Mouse (Mus musculus): ENCODE data around the gene 1700067K01Rik. TPM values are rescaled to one million over a fixed set of nuclear protein-coding genes. Genes with fewer than 3 reads are reported as not detected.

The 1700067K01Rik gene
- polyA plus RNA-seq (2014; fragmentation: Illumina TruSeq; extraction: RNeasy Lipid Tissue Mini Kit (QIAGEN cat#74804); ENCODE audit: low read depth, low replicate concordance) = 1.3 TPM

DNA sequence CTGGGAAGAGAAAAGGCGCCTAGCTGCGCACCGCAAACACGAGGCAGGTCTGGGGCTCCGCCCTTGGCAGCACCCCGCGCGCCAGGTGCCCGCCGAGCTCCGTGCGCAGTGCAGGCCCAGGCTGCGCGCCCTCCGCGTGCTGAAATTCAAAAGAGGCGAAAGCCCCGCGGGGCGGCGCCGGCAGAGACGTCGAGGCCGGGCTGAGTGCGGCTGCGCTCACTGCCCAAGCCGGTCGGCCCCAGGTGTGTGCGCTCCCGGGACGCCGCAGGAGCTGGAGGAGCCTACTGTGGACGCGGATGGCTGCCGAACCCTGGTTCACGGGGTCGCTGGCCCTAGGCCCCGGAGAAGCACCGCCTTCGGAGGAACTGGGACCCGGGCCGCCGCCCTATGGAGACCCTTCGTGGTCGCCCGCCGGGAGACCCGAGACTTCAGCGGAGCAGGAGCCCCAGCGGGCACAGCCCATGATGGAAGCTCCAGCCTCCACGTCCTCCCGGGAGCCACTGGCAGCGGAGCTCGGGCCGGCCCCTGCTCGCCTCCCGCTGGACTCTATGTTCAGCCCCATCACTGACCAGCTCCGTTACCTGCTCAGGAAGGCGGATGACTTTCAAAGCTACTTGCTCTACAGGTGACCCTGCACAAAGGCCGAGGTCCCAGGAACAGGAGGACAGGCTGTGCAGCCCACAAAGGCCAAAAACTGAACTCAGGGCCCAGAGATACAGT, at the start of gene 1700067K01Rik:
Gene 1700067K01Rik, plus strand, starts transcription at position 222 of the 720 bp plus-strand sequence.

DNA sequence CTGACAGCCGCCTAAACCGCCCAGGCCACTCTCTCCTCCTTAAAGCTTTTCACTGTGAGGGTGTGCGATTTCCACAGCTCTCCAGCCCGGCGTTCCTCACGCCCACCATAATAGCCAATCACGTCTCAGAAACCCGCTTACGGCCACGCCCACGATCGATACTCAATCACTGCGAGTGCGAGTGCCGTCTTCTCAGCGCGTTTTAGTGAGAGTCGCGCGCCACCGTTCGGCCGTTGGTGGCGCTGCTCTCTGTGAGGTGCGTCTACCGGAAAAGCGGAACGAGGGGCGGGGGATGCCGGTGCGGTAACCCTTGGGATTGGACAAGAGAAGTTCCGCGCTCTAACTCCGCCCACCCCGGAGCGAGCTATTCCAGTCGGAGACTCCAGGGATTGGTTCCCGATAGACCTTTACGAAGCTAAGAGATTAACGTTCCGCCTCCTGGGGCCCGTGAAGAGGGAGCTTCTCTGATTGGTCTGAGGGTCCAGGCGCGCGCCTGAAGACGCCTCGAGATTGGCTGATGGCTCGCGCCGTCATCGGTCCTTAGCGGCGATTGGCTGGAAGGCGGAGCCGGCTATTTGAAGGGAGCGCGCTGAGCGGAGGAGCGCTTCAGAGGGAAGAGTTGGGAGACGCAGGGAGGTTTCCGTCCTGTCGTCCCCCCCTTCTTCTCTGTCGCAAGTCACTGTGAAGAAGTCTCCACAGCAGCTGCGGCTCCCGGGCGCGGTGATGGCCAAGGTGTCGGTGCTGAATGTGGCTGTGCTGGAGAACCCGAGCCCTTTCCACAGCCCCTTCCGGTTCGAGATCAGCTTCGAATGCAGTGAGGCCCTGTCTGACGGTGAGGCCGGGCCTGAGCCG, 46.0 kb upstream of the 1700067K01Rik start, which contains the start of the genes Gm10644 and Asf1b:
Gene Gm10644, minus strand, starts transcription at position 100 of the 852 bp plus-strand sequence.
Gene Asf1b, plus strand, starts transcription at position 402 of the 852 bp plus-strand sequence.

DNA sequence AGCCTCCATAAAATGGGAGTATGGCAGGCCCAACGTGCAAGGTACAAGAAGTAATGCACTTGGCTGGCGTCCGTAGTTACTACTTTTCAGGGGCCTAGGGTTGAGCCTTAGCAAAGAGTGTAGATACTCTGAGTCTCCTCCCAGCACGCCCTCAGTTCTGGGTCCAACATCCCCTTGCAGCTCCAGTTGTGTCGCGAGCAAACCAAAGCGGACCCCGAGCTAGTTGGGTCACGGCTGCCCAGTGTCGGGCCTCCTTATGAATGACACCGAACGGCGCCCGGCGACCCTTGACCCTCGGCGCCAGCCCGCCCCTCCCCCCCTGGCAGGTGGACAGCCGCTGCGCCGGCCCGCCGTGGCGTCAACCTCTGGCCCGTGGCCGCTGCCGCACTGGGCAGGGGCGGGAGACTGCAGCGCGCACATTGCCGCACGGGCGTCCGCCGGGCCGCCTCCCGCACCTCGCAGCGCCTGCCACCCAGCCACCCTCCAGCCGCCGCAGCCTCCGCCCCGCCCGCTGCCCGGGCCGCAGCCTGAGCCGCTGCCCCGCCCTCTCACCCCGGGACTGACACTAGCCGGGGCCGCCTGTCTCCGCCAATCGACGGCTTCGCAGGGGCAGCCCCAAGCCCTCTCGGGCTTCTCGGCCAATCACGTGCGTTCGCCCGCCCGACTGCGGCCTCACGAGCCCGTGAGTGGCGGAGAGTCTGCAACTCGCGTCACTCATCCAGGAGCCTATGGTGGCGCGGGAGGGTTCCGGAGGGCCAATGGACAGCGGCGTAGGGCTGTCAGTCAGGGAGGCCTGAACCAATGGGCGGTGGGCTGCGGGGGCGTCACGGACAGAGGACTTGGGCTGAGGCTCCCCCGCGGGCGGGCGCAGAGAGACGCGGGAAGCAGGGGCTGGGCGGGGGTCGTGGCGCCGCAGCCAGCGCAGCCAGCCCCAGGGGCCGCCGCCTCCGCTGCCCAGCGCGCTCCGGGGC, 28.9 kb upstream of the 1700067K01Rik start, which contains the start of gene Prkaca:
Gene Prkaca, plus strand, starts transcription at position 844 of the 971 bp plus-strand sequence.

DNA sequence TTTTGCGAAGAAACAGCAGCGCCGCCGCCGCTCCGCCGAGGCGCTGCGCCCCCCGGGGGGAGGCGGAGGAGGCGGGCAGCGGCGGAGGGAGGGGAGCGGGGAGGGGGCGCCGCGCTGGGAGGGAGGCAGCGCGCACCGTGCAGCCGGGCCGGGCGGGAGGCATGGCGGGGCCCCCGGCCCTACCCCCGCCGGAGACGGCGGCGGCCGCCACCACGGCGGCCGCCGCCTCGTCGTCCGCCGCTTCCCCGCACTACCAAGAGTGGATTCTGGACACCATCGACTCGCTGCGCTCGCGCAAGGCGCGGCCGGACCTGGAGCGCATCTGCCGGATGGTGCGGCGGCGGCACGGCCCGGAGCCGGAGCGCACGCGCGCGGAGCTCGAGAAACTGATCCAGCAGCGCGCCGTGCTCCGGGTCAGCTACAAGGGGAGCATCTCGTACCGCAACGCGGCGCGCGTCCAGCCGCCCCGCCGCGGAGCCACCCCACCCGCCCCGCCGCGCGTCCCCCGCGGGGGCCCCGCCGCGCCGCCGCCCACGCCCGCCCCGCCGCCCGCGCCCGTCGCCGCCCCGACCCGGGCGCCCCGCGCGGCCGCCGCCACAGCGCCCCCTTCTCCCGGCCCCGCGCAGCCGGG, 3.7 kb upstream of the 1700067K01Rik start, which contains the start of gene Samd1:
Gene Samd1, plus strand, starts transcription at position 162 of the 631 bp plus-strand sequence.

DNA sequence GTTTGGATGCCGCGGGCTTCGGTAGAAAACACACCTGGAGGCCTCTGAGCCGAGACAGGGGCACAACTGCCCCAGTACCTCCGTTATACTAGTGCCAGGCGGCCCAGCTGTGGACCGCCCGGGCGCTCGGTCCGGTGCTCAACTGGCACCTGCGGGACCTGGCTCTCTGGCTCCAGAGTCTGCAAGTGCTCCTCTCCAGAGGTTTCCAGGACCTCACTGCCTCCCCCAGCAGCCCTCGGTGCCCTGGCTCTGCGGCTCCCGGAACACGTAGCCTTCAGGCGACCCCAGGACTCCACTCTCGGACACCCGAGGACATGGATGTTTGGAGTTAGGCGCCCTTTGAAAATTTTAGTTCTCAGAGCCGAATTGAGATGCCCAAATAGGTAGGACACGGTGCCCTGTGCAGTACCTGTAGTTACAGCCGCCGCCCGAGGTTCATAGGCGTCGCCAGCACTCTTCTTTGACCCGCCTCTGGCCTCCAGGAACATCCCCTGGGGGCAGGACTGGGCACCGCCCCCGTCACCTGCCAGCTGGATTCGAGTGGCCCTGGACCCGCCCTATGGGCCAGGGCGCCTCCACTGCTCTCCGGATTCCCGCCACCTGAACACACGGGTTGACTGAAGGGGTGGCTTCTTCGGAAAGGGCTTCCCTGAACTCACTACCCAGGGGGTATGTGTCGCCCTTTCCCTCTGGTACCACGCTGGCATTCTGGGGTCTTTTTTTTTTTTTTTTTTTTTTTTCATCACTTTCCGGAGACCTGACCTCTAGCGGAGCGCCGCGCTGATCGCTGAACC, 10.6 kb downstream of the 1700067K01Rik start, which contains the start of gene 2210011C24Rik:
Gene 2210011C24Rik, minus strand, starts transcription at position 467 of the 794 bp plus-strand sequence.

DNA sequence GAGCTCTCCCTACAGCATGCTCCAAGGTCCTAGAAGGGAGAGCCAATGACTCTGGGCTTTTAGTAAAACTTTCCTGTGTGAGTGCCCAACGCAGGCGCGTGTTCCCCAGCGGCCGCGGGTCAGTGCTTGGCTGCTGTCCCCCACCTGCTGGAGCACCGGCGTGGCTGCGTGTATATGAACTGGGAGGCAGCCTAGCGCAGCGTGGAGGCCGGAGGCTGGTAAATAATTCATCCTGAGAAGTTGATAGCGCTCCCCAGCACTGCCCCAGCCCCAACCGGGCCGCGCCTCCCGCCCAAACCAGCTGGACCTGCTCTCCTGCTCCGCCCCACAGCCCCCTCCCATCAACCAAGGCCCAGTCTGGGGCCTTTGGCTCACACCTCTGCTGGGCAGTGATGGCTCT, 19.8 kb downstream of the 1700067K01Rik start, which contains the start of gene Palm3:
Gene Palm3, plus strand, starts transcription at position 376 of the 400 bp plus-strand sequence.

DNA sequence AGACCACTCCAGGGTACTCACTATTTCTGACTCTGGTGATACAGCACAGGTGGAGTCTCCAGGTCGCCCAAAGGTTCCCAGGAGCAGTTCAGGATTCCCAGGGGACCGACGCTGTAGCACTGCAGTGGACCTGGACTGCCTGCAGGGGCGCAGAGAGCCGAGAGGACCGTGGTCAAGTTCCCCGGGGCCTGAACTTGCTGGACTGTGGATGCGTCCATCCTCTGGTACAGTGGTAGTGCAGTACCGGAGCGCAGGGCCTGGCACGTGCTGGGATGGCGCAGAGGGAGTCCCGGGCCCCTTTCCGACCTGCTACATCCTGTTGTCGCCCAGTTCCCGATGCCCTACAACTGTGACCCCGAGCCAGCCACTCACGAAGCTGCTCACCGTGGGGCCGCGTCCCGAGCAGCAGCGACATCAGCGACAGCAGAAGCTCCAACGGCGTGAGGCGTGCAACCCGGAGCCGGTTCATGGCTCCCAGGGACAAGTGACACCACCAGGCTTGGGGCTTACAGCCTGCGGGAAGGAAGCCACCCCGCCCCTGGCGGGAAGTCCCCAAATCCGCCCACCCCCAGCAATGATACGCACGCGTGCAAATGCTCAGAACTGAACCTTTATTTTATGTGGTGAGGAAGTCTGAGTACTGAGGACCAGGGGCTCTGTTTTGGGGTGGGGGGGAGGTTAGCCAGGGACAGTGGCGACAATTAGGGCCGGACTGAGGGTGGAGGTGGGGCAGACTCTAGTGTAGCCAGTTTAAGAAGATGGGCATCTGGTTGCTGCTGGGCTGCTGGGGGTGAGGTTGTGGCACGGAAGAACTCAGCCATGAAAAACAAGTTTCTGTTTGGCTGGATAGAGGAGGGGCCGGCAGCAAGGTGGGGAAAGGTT, 41.0 kb downstream of the 1700067K01Rik start, which contains the start of gene Il27ra:
Gene Il27ra, minus strand, starts transcription at position 524 of the 882 bp plus-strand sequence.

DNA sequence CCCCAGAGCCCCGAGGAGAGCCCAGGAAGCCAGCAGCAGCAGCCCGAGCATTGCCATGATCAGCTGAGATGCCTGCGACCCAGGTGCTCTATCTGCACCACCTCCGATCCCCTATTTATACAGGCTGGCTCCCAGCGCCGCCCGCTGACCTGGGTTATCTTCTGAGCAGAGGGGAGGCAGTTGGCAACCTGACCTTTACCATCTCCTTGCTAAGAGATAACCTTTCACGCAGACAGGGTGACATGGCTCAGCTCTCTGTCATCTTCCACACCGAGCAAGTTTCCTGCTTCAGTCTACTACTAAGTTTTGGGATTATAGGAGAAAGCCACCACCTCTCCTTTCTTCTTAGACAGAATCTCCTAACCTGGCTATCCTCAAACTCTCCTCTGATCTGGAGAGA, 43.6 kb downstream of the 1700067K01Rik start, which contains the start of gene Rln3:
Gene Rln3, minus strand, starts transcription at position 101 of the 400 bp plus-strand sequence.

Other genes with a start within 250 kb of the 1700067K01Rik start
- 25.2 TPM for gene Adgrl1, start 101.4 kb upstream of the 1700067K01Rik start, polyA plus RNA-seq (2014; fragmentation: Illumina TruSeq; extraction: RNeasy Lipid Tissue Mini Kit (QIAGEN cat#74804); ENCODE audit: low read depth, low replicate concordance)
- 2.4 TPM for gene Gm10644, start 46.3 kb upstream of the 1700067K01Rik start, polyA plus RNA-seq (2014; fragmentation: Illumina TruSeq; extraction: RNeasy Lipid Tissue Mini Kit (QIAGEN cat#74804); ENCODE audit: low read depth, low replicate concordance)
- gene Asf1b, start 46.0 kb upstream of the 1700067K01Rik start, polyA plus RNA-seq (2014; fragmentation: Illumina TruSeq; extraction: RNeasy Lipid Tissue Mini Kit (QIAGEN cat#74804); ENCODE audit: low read depth, low replicate concordance) = 2.9 TPM
- gene Prkaca, start 28.5 kb upstream of the 1700067K01Rik start, polyA plus RNA-seq (2014; fragmentation: Illumina TruSeq; extraction: RNeasy Lipid Tissue Mini Kit (QIAGEN cat#74804); ENCODE audit: low read depth, low replicate concordance) = 84.4 TPM
- 24.6 TPM for gene Samd1, start 3.8 kb upstream of the 1700067K01Rik start, polyA plus RNA-seq (2014; fragmentation: Illumina TruSeq; extraction: RNeasy Lipid Tissue Mini Kit (QIAGEN cat#74804); ENCODE audit: low read depth, low replicate concordance)
- gene 2210011C24Rik, start 10.7 kb downstream of the 1700067K01Rik start, polyA plus RNA-seq (2014; fragmentation: Illumina TruSeq; extraction: RNeasy Lipid Tissue Mini Kit (QIAGEN cat#74804); ENCODE audit: low read depth, low replicate concordance) = 0.62 TPM
- 1.3 TPM for gene Palm3, start 20.0 kb downstream of the 1700067K01Rik start, polyA plus RNA-seq (2014; fragmentation: Illumina TruSeq; extraction: RNeasy Lipid Tissue Mini Kit (QIAGEN cat#74804); ENCODE audit: low read depth, low replicate concordance)
- 1.6 TPM for gene Il27ra, start 41.1 kb downstream of the 1700067K01Rik start, polyA plus RNA-seq (2014; fragmentation: Illumina TruSeq; extraction: RNeasy Lipid Tissue Mini Kit (QIAGEN cat#74804); ENCODE audit: low read depth, low replicate concordance)
- not detected for gene Rln3, start 43.5 kb downstream of the 1700067K01Rik start, polyA plus RNA-seq (2014; fragmentation: Illumina TruSeq; extraction: RNeasy Lipid Tissue Mini Kit (QIAGEN cat#74804); ENCODE audit: low read depth, low replicate concordance)
- gene Gm10643, start 63.6 kb downstream of the 1700067K01Rik start, polyA plus RNA-seq (2014; fragmentation: Illumina TruSeq; extraction: RNeasy Lipid Tissue Mini Kit (QIAGEN cat#74804); ENCODE audit: low read depth, low replicate concordance) = 2.3 TPM
- 11.2 TPM for gene Rfx1, start 65.3 kb downstream of the 1700067K01Rik start, polyA plus RNA-seq (2014; fragmentation: Illumina TruSeq; extraction: RNeasy Lipid Tissue Mini Kit (QIAGEN cat#74804); ENCODE audit: low read depth, low replicate concordance)
- gene Dcaf15, start 103.3 kb downstream of the 1700067K01Rik start, polyA plus RNA-seq (2014; fragmentation: Illumina TruSeq; extraction: RNeasy Lipid Tissue Mini Kit (QIAGEN cat#74804); ENCODE audit: low read depth, low replicate concordance) = 14.2 TPM
- 0.40 TPM for gene Podnl1, start 124.5 kb downstream of the 1700067K01Rik start, polyA plus RNA-seq (2014; fragmentation: Illumina TruSeq; extraction: RNeasy Lipid Tissue Mini Kit (QIAGEN cat#74804); ENCODE audit: low read depth, low replicate concordance)
- gene Cc2d1a, start 146.4 kb downstream of the 1700067K01Rik start, polyA plus RNA-seq (2014; fragmentation: Illumina TruSeq; extraction: RNeasy Lipid Tissue Mini Kit (QIAGEN cat#74804); ENCODE audit: low read depth, low replicate concordance) = 21.9 TPM
- gene 4930432K21Rik, start 146.5 kb downstream of the 1700067K01Rik start, polyA plus RNA-seq (2014; fragmentation: Illumina TruSeq; extraction: RNeasy Lipid Tissue Mini Kit (QIAGEN cat#74804); ENCODE audit: low read depth, low replicate concordance) = 2.8 TPM
- not detected for gene Nanos3, start 183.7 kb downstream of the 1700067K01Rik start, polyA plus RNA-seq (2014; fragmentation: Illumina TruSeq; extraction: RNeasy Lipid Tissue Mini Kit (QIAGEN cat#74804); ENCODE audit: low read depth, low replicate concordance)
- 5.1 TPM for gene Zswim4, start 235.6 kb downstream of the 1700067K01Rik start, polyA plus RNA-seq (2014; fragmentation: Illumina TruSeq; extraction: RNeasy Lipid Tissue Mini Kit (QIAGEN cat#74804); ENCODE audit: low read depth, low replicate concordance)
- 193 TPM for gene D8Ertd738e, start 248.2 kb downstream of the 1700067K01Rik start, polyA plus RNA-seq (2014; fragmentation: Illumina TruSeq; extraction: RNeasy Lipid Tissue Mini Kit (QIAGEN cat#74804); ENCODE audit: low read depth, low replicate concordance)

All from adipose tissue, adult 10 weeks (tissue).